Mouse (Mus musculus) hindbrain, embryonic 16.5 days (tissue): ENCODE results near the gene Lin7a. TPM values are rescaled to one million over a fixed set of nuclear protein-coding genes. Genes with fewer than 3 reads are reported as not detected.

Experiments used
- ATAC-seq: fragments of 200-750 bp; cut with Nextera tagmentation; 2 replicates; pipeline ENCODE4 v1.8.0; 2017; ENCODE audit warnings: moderate TSS enrichment, moderate library complexity
- H3K27ac ChIP-seq: fragments of 300-500 bp; sonication (generic); 2 replicates; pipeline ENCODE4 v1.5.1; 2014; ENCODE audit warnings: low read depth, mild to moderate bottlenecking, control low read depth, low read length, moderate library complexity
- H3K27me3 ChIP-seq: fragments of 300-500 bp; sonication (generic); replicated peaks from 2 replicates; pipeline ENCODE4 v1.6.1; 2014; ENCODE audit warnings: low read length; ENCODE audit not compliant: control insufficient read depth, insufficient read depth
- H3K36me3 ChIP-seq: fragments of 300-500 bp; sonication (generic); 2 replicates; pipeline ENCODE4 v1.6.1; 2014; ENCODE audit warnings: mild to moderate bottlenecking, low read length, moderate library complexity, mixed read lengths; ENCODE audit not compliant: control insufficient read depth, insufficient read depth
- H3K4me1 ChIP-seq: fragments of 300-500 bp; sonication (generic); 2 replicates; pipeline ENCODE4 v1.6.1; 2014; ENCODE audit warnings: low read depth, low read length; ENCODE audit not compliant: control insufficient read depth, insufficient read depth
- H3K4me2 ChIP-seq: fragments of 300-500 bp; sonication (generic); 2 replicates; pipeline ENCODE4 v1.6.1; 2014; ENCODE audit warnings: mild to moderate bottlenecking, low read length, control low read depth, moderate library complexity
- H3K4me3 ChIP-seq: fragments of 300-500 bp; sonication (generic); 2 replicates; pipeline ENCODE4 v1.5.1; 2014; ENCODE audit warnings: mild to moderate bottlenecking, low read length, control low read depth, moderate library complexity
- H3K9ac ChIP-seq: fragments of 300-500 bp; sonication (generic); 2 replicates; pipeline ENCODE4 v1.6.1; 2014; ENCODE audit warnings: low read depth, mild to moderate bottlenecking, control low read depth, low read length, moderate library complexity
- H3K9me3 ChIP-seq: fragments of 300-500 bp; sonication (generic); 2 replicates; pipeline ENCODE4 v1.6.1; 2014; ENCODE audit warnings: mild to moderate bottlenecking, low read length, moderate library complexity; ENCODE audit not compliant: control insufficient read depth
- WGBS: fragments of 180-500 bp; shearing (Covaris S2); extraction: QIAGEN DNeasy Blood & Tissue Kit; methylation state at CpG from one replicate; pipeline ENCODE4 v1.1.7; 2014; 5-methylcytosine and 5-hydroxymethylcytosine counted together
- polyA plus RNA-seq: library from polyadenylated mRNA; unstranded; fragments of >200 nt; fragmentation: Nextera tagmentation; extraction: Ambion mirVana; gene quantifications from 2 replicates; pipeline ENCODE4 v1.2.1, GENCODE M21; 2015

The Lin7a gene
- polyA plus RNA-seq, 1 experiment from 2014 or later: 33.6 TPM

DNA sequence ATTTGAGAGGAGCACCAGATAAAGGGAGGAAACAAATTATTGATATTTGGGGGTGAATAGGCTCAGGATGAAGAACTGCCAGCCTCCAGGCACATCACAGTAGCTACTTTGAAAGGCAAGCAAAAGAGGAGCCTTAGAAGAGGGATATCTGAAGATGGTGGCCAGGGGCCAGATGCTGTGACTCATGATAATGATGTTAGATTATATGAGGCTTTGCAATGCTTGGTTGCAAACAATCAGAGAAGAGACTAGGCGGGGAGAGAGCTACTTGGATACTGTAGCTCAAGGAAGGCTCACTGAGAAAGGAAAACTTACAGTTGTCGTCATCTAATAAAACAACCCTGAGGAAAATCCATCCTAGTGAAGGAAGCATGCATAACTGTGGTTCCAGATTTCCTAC, 5.2 kb downstream of the Lin7a start:
- Histone ChIP-seq H3K27me3 (no peaks in the 10 kb centered on the region), H3K9me3 (no peaks in the 10 kb centered on the region), H3K4me1 (no peaks in the 10 kb centered on the region), H3K9ac (no peak overlapping the region), H3K4me2 (no peak overlapping the region), H3K4me3 (no peak overlapping the region), H3K36me3 (no peaks in the 10 kb centered on the region), H3K27ac (no peak overlapping the region)
- WGBS: 93% methylated on average over 2 of the region's 2 CpGs
- ATAC-seq: no peak

DNA sequence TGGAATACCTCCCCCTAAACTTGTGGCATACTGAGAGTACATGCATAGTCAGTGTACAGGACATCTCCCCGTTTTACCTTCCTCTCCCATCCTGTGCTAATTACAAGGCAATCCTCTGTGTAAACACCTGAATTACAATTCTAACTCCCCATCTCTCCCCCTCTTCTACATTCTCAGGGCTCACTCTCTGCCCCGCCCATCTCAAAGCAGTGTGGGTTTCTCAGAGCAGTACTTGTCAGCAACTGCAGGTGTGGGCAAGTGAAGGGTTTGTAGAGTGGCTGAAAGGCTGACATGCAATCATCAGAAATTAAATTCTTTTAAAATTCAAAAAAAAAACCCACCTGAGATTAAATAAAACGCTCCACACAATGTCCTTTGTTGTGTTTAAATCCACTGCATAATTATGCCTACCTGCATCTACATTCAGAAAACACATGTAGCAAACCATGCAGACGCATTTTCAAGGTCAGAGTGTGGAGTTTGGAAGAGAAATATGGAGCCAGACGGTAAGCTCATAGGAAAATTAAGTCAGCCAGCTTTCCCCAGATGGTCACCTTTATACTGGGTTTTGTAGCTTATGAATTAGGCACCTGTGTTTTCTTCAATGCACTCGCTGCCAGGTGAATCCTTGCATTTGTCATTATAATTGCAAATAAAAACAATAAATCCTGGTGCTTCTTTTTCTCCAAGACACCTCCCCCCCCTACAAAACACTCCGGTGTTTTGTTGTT, 22.6 kb downstream of the Lin7a start:
- ATAC-seq: peak; percentile 65
- no peaks in the 10 kb centered on the region for H3K36me3 ChIP-seq
- no peak overlapping the region for H3K4me3 ChIP-seq
- 57% methylated on average over 7 of the region's 7 CpGs for WGBS
- no peaks in the 10 kb centered on the region for H3K4me1 ChIP-seq
- H3K9ac ChIP-seq: no peak overlapping the region
- H3K27ac ChIP-seq: no peak overlapping the region
- no peaks in the 10 kb centered on the region for H3K27me3 ChIP-seq
- no peak overlapping the region for H3K4me2 ChIP-seq
- no peaks in the 10 kb centered on the region for H3K9me3 ChIP-seq

DNA sequence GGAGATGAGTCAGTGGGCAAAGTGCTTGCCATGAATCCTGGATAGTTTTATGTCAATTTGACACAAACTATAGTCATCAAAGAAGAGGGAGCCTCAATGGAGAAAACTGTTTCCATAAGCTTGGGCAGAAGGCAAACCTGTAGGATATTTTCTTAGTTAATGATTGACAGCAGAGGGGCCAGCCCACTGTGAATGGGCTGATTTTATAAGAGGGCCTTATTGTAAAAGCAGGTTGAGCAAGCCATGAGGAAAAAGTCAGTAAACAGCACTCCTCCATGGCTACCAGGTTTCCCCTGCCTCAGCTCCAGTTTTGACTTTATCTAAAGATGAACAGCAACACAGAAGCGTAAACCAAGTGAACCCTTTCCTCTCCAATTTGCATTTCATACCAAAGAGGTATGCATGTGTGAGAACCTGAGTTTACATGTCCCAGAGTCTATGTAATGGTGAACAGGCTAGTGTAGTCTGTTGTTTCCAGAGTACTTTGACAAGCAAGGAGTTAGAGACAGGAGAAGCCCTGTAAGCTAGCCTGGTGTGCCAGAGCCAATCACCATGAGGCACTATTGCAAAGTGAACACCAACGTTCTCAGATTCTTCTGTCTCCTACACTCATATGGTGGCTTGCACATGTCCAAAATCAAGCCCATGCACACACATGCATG, 29.2 kb downstream of the Lin7a start:
- no peaks in the 10 kb centered on the region for H3K9me3 ChIP-seq
- no peaks in the 10 kb centered on the region for H3K4me1 ChIP-seq
- ATAC-seq: no peak
- H3K4me3 ChIP-seq: no peak overlapping the region
- no peak overlapping the region for H3K9ac ChIP-seq
- no peaks in the 10 kb centered on the region for H3K27me3 ChIP-seq
- WGBS: 85% methylated on average over 2 of the region's 2 CpGs
- no peak overlapping the region for H3K27ac ChIP-seq
- no peaks in the 10 kb centered on the region for H3K36me3 ChIP-seq
- no peak overlapping the region for H3K4me2 ChIP-seq

DNA sequence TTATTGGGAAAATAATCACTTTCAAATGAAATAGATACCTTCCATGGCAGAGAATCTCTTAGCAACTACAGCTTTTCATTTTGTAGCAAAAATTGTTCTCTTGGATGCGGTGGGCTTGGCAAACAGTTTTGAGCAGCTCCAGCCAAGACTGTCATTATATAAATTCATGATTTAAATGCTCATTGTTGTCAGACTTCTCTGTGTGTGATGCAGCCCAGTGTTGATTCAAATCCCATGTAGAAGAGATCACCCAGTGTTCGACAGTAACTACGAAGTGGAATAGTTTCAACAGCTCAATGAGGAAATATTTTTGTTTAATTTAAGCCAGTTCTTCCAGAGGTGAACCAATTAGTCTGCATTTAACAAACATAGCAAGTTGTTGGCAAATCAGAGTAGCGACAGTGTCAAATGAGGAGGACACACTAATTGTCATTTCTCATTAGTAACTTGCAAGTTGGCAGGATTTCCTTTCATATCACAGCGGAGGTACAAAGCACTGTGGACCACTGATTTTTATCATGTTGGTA, 39.5 kb downstream of the Lin7a start:
- Histone ChIP-seq H3K36me3 (no peaks in the 10 kb centered on the region), H3K4me1 (no peaks in the 10 kb centered on the region), H3K9me3 (no peaks in the 10 kb centered on the region), H3K4me3 (no peak overlapping the region), H3K9ac (no peak overlapping the region), H3K27ac (no peak overlapping the region), H3K4me2 (no peak overlapping the region), H3K27me3 (no peaks in the 10 kb centered on the region)
- no peak for ATAC-seq
- WGBS: 66% methylated on average over 5 of the region's 5 CpGs

DNA sequence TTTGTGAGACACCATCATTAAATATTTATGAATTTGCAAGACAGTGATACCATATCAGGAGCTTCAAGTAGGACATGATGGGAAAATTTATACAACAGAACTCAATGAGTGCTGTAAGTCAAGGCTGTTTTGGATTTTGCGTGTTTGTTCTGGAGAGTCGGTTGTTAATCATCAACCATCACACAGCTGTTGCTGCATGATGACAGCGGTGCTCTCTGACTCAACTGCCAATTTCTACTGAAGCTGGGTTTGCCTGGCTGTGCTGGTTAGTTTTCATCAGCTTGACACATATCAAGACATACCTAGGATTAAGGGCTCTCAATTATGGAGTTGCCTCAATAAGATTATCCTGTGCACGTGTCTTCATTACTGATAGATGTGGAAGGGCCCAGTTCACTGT, 41.1 kb downstream of the Lin7a start:
- H3K9me3 ChIP-seq: no peaks in the 10 kb centered on the region
- H3K4me1 ChIP-seq: no peaks in the 10 kb centered on the region
- WGBS: 94% methylated on average over 4 of the region's 4 CpGs
- H3K27me3 ChIP-seq: no peaks in the 10 kb centered on the region
- no peak overlapping the region for H3K27ac ChIP-seq
- no peak for ATAC-seq
- no peak overlapping the region for H3K4me2 ChIP-seq
- no peaks in the 10 kb centered on the region for H3K36me3 ChIP-seq
- no peak overlapping the region for H3K4me3 ChIP-seq
- no peak overlapping the region for H3K9ac ChIP-seq

DNA sequence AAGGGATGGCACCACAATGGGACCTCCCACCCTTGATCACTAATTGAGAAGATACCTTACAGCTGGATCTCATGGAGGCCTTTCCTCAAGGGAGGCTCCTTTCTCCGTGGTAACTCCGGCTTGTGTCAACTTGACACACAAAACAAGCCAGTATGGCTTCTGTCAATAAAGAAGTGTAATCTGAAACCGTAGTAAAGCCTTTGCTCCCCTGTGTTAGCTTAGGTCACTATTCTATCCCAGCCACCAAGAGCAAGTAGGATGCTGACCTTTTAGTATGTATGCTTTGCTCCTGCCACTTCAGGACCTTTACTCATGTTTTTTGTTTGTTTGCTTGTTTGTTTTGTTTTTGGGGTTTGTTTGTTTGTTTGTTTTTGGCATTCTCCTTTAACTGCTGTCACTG, 41.9 kb downstream of the Lin7a start:
- Histone ChIP-seq H3K27ac (no peak overlapping the region), H3K9ac (no peak overlapping the region), H3K27me3 (no peaks in the 10 kb centered on the region), H3K4me1 (no peaks in the 10 kb centered on the region), H3K4me2 (no peak overlapping the region), H3K36me3 (no peaks in the 10 kb centered on the region), H3K4me3 (no peak overlapping the region), H3K9me3 (no peaks in the 10 kb centered on the region)
- WGBS: 60% methylated on average over 3 of the region's 3 CpGs
- ATAC-seq: no peak

DNA sequence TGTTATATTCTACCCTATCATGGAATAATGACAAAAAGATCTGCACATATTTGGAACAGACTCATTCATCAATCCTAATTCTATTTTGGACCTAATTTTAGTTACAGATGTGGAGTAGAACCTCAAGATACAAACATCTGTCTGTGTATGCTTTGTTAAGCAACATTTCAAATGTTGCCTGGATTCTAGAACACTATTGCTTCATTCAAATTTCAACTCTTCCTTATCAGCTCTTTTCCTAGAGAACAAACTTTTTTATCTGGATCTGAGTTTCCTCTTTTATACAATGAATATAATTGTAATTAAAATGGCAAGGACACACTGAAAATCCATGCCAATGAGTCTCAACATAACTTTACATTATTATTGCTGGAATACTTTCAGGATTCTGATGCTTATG, 43.8 kb downstream of the Lin7a start:
- Histone ChIP-seq H3K4me2 (no peak overlapping the region), H3K27ac (no peak overlapping the region), H3K9me3 (no peaks in the 10 kb centered on the region), H3K27me3 (no peaks in the 10 kb centered on the region), H3K4me3 (no peak overlapping the region), H3K36me3 (no peaks in the 10 kb centered on the region), H3K9ac (no peak overlapping the region), H3K4me1 (no peaks in the 10 kb centered on the region)
- ATAC-seq: no peak

DNA sequence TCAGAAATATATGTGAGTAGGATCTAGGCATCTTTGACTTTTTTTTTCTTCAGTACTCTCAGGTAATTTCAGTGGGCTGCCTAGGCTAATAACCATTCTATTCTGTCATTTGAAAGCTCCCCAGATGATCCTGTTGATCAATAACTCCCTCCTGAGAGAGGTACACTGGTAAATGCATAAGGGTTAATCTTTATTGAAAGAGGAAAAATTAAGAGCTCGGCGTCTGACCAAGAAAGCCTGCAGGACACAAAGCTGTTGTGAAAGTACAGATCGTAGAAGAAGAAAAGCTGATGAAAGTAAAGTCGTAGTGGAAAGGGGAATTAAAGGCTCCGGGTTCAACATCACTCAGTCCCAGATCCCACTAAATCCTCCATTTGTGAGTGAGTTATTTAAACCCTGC, 44.2 kb downstream of the Lin7a start:
- WGBS: 71% methylated on average over 5 of the region's 5 CpGs
- Histone ChIP-seq H3K36me3 (no peaks in the 10 kb centered on the region), H3K4me2 (no peak overlapping the region), H3K4me3 (no peak overlapping the region), H3K27me3 (no peaks in the 10 kb centered on the region), H3K4me1 (no peaks in the 10 kb centered on the region), H3K9me3 (no peaks in the 10 kb centered on the region), H3K27ac (no peak overlapping the region), H3K9ac (no peak overlapping the region)
- ATAC-seq: no peak

DNA sequence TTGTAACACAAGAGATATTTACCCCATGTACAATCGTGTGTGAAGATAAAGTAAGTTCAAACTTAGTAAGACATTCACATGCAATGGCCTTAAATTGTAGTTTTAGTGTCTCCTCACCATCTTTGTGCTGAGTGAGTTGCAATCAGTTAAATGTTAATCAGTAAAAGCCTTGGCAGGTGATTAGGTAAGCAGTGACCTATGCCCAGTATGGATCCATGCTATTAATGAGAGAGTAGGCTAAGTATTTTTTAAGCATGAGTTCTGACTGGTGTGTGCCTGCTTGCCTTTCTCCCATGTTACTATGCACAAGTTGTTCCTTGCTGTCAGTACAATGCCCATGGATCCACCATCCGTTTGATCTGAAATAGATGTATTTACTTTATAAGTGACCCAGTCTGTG, 44.6 kb downstream of the Lin7a start:
- no peaks in the 10 kb centered on the region for H3K4me1 ChIP-seq
- no peak overlapping the region for H3K9ac ChIP-seq
- WGBS: 86% methylated on average over 2 of the region's 2 CpGs
- no peak overlapping the region for H3K4me2 ChIP-seq
- H3K4me3 ChIP-seq: no peak overlapping the region
- no peaks in the 10 kb centered on the region for H3K9me3 ChIP-seq
- H3K36me3 ChIP-seq: no peaks in the 10 kb centered on the region
- H3K27ac ChIP-seq: no peak overlapping the region
- no peak for ATAC-seq
- H3K27me3 ChIP-seq: no peaks in the 10 kb centered on the region
